Mouse (Mus musculus) induced T-regulatory cell, adult 2 months (primary cell): ENCODE results near the gene Phf10.
A peak's percentile ranks its signal among the peaks of the same experiment; 100 is the strongest.
"Not testable (repeated sequence)": the region's sequence is repeated elsewhere in the genome, so short reads cannot be mapped to it uniquely, and the experiment has no call there.

Source experiments
- DNase-seq: peaks from one replicate; pipeline ENCODE4 v3.0.0-alpha.2; 2012; ENCODE audit warnings: low read depth

The Phf10 gene

GRCm38 (mm10) chr17:14960951-14961556, at the start of gene Phf10:
Gene Phf10, minus strand, starts transcription at chr17:14961273.
- DNase-seq = peak; percentile 61

DNA sequence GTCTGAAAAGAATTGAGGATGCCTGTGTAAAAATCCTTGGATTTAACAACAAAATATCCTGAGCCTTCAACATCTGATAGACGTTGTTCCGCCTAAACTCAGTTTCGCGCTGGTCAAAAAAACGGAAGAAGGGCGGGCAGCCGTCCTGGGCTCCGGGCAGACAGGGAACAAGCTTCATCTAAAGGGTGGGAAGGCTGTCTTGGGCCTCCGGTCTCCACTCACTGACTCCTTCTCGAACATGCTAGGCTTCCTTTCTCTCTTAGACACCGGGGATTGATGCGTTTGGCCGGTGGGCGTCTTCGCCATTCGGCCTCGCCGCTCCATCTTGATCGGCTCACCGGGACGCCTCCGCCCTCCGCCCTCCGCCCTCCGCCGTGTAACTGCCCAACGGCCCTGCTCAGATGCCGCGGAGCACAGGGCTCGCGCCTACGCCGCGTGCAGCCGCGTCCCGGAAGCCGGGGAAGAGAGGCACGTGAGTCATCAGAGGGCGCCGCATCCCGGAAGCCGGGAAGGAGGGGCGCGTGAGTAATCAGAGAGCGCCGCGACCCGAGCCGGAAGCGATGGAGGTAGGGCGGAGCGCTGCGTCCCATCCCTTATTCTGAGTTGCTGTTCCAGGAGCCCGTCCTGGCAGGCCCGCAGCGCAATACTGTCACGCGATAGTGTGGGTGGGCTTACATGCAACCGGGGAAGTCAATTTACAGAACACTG, 48.8 kb upstream of the Phf10 start, which contains the start of gene Gm3435:
TSS of gene Gm3435 (plus strand) at position 471 of the 708 bp plus-strand sequence.
- not testable (repeated sequence) for DNase-seq

- not testable (repeated sequence) for DNase-seq
Measured at GRCm38 (mm10) chr17:15009088-15009487, 48.0 kb upstream of the Phf10 start.

GRCm38 (mm10) chr17:15000047-15000446, 39.0 kb upstream of the Phf10 start:
- not testable (repeated sequence) for DNase-seq

DNA sequence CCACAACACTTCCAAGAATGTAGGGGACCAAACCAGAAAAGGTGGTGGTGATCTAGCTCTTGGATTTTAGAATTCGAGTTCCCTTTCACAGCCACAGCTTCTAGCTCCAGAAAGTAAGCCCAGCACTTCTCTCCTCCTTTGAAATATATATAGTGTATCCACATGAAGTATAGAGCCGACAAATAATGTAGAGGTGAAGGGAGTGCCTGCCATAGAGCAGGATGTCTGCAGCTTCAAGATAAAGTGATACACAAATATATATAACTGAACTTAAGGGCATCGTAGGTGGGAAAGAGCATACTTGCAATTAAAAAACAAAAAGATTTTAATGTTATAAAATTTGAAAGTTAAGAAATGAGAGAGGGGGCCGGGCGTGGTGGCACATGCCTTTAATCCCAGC, 33.1 kb upstream of the Phf10 start:
- not testable (repeated sequence) for DNase-seq

GRCm38 (mm10) chr17:14993139-14993832, 32.2 kb upstream of the Phf10 start:
- DNase-seq = not testable (repeated sequence)

- DNase-seq = not testable (repeated sequence)
Measured at GRCm38 (mm10) chr17:14992522-14993138, 31.6 kb upstream of the Phf10 start.

DNA sequence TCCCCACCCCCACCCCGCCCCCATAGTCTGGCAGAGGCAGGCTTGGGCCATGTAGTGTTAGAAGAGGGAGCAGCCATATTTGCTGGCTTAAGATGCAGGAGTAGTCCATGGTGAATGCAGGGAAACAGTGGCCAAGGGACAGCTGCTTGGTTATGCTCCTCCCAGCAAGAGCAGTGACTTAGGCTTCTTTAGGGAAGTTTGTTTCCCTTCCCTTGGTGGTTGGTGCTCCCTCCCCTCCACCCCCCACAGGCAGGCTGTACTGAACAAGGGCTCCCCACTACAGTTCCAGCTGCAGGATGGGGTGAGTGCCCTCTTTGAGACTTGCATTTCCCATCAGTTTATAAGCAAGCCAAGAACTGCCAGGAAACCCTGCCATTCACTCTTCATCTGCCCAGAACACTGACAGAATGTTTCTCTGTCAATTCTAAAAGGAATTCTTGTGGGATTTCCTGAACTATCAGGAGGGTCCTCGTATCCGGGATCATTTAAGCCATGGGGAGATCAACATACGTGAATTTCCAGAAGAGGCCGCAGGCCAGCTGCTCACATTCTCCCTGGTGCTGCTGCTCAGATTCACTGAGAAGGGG, 29.1 kb upstream of the Phf10 start:
- not testable (repeated sequence) for DNase-seq

DNA sequence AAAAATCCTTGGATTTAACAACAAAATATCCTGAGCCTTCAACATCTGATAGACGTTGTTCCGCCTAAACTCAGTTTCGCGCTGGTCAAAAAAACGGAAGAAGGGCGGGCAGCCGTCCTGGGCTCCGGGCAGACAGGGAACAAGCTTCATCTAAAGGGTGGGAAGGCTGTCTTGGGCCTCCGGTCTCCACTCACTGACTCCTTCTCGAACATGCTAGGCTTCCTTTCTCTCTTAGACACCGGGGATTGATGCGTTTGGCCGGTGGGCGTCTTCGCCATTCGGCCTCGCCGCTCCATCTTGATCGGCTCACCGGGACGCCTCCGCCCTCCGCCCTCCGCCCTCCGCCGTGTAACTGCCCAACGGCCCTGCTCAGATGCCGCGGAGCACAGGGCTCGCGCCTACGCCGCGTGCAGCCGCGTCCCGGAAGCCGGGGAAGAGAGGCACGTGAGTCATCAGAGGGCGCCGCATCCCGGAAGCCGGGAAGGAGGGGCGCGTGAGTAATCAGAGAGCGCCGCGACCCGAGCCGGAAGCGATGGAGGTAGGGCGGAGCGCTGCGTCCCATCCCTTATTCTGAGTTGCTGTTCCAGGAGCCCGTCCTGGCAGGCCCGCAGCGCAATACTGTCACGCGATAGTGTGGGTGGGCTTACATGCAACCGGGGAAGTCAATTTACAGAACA, 17.4 kb upstream of the Phf10 start, which contains the start of the genes 9030025P20Rik and Gm3417:
TSS of gene 9030025P20Rik (plus strand) at position 107 of the 677 bp plus-strand sequence.
TSS of gene Gm3417 (minus strand) at position 429 of the 677 bp plus-strand sequence.
- not testable (repeated sequence) for DNase-seq

DNA sequence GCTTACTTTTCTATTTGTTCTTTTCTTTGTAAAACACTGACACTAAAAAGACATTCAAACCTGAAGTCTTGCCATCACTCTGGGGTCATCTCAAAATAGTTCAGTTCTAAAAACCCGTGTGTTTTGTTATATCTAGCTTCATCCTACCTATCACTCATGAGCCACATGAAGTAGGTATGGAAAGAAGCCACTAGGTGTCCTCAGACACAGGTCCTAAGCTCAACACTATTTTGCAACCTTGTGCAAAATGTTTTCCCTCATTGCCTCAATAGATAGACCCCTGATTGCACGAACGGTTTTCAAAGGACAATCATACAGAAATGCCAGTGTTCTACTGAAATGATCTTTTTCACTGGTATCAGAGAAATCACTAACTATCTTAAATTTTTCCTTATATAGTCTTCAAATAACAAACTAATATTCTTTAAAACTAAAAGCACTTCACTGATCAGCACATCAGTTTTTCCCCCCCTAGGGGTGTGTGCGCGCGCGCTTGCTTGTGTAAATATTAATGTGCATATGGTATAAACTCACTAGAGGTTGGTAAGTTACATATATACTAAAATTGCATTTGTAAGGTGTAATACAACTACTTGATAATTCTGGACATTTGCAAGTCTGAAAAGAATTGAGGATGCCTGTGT, 16.8 kb upstream of the Phf10 start:
- DNase-seq = not testable (repeated sequence)

GRCm38 (mm10) chr17:14968373-14968913, 7.4 kb upstream of the Phf10 start:
- not testable (repeated sequence) for DNase-seq

GRCm38 (mm10) chr17:14961557-14962154, 583 bp upstream of the Phf10 start:
- not testable (repeated sequence) for DNase-seq

- peak; percentile 42 for DNase-seq
Measured at GRCm38 (mm10) chr17:14960520-14960919, 553 bp downstream of the Phf10 start.

- DNase-seq = no peak
Measured at GRCm38 (mm10) chr17:14959979-14960378, 1.1 kb downstream of the Phf10 start.

DNA sequence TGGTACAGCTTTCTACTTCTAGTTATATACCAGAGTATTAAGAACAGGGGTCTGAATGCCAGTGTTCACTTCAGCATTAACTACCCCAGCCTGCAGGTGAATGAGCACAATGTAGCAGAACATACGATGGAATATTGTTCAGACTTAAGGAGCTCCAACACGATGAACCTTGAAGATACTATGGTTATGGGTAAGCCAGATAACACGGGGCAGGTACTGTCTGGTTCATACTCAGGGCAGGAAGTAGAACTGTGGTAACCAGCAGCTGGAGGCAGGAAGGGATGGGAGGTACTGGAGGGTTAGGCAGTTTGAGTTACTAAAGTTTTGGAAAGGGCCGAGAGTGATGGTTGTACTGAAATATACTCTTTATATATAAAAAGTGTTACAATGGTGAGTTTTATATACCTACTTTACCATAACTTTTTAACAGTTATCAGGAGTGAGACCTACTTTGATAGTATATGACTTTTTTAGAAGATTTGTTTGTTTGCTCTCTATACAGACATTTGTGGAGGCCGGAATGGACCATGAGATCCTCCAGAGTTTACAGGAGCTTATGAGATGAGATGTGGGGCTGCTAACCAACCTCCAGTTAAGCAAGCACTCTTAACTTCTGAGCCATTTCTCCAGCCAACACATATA, 2.3 kb downstream of the Phf10 start:
- DNase-seq = no peak

- no peak for DNase-seq
Measured at GRCm38 (mm10) chr17:14953452-14953851, 7.6 kb downstream of the Phf10 start.

- no peak for DNase-seq
Measured at GRCm38 (mm10) chr17:14949161-14949827, 11.8 kb downstream of the Phf10 start.

GRCm38 (mm10) chr17:14944551-14944950, 16.5 kb downstream of the Phf10 start:
- DNase-seq = no peak

DNA sequence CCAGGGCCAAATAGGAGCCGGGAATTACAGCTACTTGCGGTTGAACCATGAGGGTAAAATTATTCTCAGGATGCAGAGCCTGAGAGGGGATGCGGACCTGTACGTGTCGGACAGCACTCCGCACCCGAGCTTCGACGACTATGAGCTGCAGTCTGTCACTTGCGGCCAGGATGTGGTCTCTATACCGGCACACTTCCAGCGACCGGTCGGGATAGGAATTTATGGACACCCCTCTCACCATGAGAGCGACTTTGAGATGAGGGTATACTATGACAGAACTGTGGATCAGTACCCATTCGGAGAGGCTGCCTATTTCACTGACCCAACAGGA, 17.4 kb downstream of the Phf10 start:
- peak; percentile 40 for DNase-seq
